Mouse (Mus musculus) Patski (cell line): ENCODE measurements around the gene Ap1m1. TPM values are rescaled to one million over a fixed set of nuclear protein-coding genes. Genes with fewer than 3 reads are reported as not detected.

Experiments used
- ATAC-seq: fragments of 100-300 bp; one replicate; pipeline ENCODE4 v1.8.0; 2021
- CTCF ChIA-PET: fragments of 350-600 bp; sonication (Branson Sonifier 250); formaldehyde crosslinking; loops from one replicate; lab custom pipeline; 2022; ENCODE audit warnings: inconsistent platforms; lab: Charles Lee
- POLR2A ChIA-PET: fragments of 350-600 bp; sonication (Branson Sonifier 250); formaldehyde crosslinking; loops from one replicate; lab custom pipeline; 2022; ENCODE audit warnings: antibody characterized with exemption, inconsistent platforms; lab: Charles Lee
- DNase-seq: peaks from one replicate; pipeline ENCODE4 v3.0.0-alpha.2; 2011; ENCODE audit warnings: low read depth, low spot score
- H3K27me3 ChIP-seq: fragments of 371-371 bp; one replicate; pipeline ENCODE4 v1.5.1; 2021
- CTCF ChIP-seq: fragments of 100-300 bp; IDR thresholded peaks from one replicate; pipeline ENCODE4 v1.5.1; 2021
- in situ Hi-C: fragments of 300-500 bp; cut with MboI; formaldehyde crosslinking; loops from 3 replicates; pipeline ENCODE4 v1.11.1; 2018; ENCODE audit warnings: low pct_unique_long_range_greater_than_20kb, mixed read lengths
- polyA plus RNA-seq: library from polyadenylated mRNA; unstranded; gene quantifications from one replicate; pipeline ENCODE4 v1.2.3, GENCODE M21; 2021

Gene Ap1m1
- polyA plus RNA-seq, 1 experiment from 2014 or later: 93.1 TPM

DNA sequence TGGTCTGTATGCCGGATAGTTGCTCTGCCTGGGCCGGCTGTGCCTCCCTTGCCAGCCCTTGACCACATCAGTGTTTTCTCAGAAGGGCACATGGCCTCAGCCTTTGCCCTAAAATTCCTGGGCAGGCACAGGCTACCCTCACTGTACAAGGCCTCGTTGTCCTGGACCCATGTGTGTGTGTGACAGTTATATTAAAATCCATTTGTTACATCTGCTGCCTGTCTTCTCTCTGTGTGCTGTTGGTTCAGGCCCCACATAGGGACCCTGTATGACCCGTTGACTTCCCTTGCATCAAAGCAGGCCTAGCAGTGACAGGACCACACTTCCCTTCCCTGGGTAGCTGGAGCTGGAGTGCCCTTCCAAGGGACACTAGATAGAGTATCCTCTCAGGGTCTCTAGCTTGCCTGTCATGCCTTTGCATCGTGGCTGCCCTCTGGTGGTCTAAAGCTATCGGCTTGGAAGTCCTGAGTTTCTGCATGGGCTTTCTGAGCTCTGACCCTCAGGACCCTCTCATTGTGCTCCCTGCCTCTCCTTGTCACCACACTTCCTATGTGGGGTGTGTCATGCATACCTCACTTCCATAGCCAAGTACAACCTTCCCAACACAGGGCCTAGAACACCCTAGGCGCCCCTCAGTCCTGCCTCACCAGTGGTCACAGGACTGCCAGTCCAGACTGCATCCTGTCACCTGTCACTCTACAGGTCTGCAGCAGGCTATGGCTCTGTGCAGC, 17.5 kb downstream of the Ap1m1 start:
- in situ Hi-C loops: no loop called here
- ATAC-seq: no peak
- ChIA-PET POLR2A (interaction anchor here (1.2 kb wide), 1 partner anchor 10 kb away, joined by 3 read pairs; no protein-coding TSS in a partner anchor), CTCF (no interaction called here)
- DNase-seq: no peak
- no peaks in the 10 kb centered on the region for H3K27me3 ChIP-seq
- TF ChIP-seq CTCF: no peak

DNA sequence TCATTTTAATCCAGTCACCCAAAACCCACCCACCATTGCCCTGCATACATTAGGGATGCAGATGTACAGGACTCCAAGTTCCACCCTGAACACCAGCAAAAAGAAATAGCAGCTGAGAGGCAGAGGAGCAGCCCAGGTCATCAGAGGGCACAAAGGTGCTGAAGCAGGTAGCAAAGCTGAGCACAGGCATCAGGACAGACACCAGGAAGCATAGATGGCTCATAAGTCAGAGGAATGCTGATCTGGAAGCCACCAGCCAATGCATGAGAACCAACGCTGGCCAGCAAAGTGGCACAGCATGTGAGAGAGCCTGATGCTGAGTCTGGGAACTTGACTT, 18.1 kb downstream of the Ap1m1 start:
- H3K27me3 ChIP-seq: no peaks in the 10 kb centered on the region
- in situ Hi-C loops: no loop called here
- ChIA-PET CTCF (no interaction called here), POLR2A (no interaction called here)
- no peak for TF ChIP-seq CTCF
- ATAC-seq (no peak), DNase-seq (no peak)

GRCm38 (mm10) chr8:72259862-72260261, 20.0 kb downstream of the Ap1m1 start:
- no peak for TF ChIP-seq CTCF
- ChIA-PET POLR2A (no interaction called here), CTCF (interaction anchor here (5.3 kb wide), 1 partner anchor 104 kb away, joined by 33 read pairs; no protein-coding TSS in a partner anchor)
- in situ Hi-C loops: no loop called here
- ATAC-seq: no peak
- H3K27me3 ChIP-seq: no peaks in the 10 kb centered on the region
- DNase-seq: no peak

GRCm38 (mm10) chr8:72260585-72260984, 20.8 kb downstream of the Ap1m1 start:
- in situ Hi-C loops: no loop called here
- ChIA-PET CTCF (interaction anchor here (1.6 to 5.3 kb wide), 4 partner anchors 103 to 221 kb away, joined by 3 to 33 read pairs (median 8); no protein-coding TSS in a partner anchor), POLR2A (no interaction called here)
- DNase-seq (no peak), ATAC-seq (no peak)
- no peaks in the 10 kb centered on the region for H3K27me3 ChIP-seq
- no peak for TF ChIP-seq CTCF

GRCm38 (mm10) chr8:72261019-72261418, 21.2 kb downstream of the Ap1m1 start:
- in situ Hi-C loops: no loop called here
- DNase-seq: no peak

DNA sequence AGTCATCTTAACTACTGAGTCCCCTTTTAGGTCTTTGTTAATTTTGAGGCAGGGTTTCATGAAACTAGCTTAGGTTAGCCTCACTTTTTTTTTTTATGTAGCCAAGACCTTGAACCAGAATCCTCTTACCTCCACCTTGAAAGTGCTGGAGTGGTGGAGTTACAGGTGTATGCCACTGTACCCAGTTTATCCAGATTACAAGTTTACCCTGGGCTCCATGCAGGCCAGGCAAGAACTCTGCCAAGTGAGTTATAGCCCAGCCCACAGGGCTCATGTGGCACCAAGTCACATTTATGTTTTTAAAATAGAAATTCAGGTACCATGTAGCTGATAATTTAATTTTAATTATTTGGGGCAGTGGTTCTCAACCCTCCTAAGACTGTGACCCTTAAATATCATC, 21.6 kb downstream of the Ap1m1 start:
- H3K27me3 ChIP-seq: no peaks in the 10 kb centered on the region
- in situ Hi-C loops: no loop called here
- TF ChIP-seq CTCF: no peak
- CTCF ChIA-PET: interaction anchor here (0.8 to 5.3 kb wide), 7 partner anchors 8 to 220 kb away, joined by 3 to 33 read pairs (median 3); no protein-coding TSS in a partner anchor
- POLR2A ChIA-PET: no interaction called here
- ATAC-seq (no peak), DNase-seq (no peak)

More at GRCm38 (mm10) chr8:72261019-72261418, 21.2 kb downstream of the Ap1m1 start:
- peak; percentile 72 for TF ChIP-seq CTCF
- ATAC-seq: no peak
- no peaks in the 10 kb centered on the region for H3K27me3 ChIP-seq
- POLR2A ChIA-PET: no interaction called here
- CTCF ChIA-PET: interaction anchor here (0.8 to 5.3 kb wide), 7 partner anchors 8 to 221 kb away, joined by 3 to 33 read pairs (median 3); no protein-coding TSS in a partner anchor

DNA sequence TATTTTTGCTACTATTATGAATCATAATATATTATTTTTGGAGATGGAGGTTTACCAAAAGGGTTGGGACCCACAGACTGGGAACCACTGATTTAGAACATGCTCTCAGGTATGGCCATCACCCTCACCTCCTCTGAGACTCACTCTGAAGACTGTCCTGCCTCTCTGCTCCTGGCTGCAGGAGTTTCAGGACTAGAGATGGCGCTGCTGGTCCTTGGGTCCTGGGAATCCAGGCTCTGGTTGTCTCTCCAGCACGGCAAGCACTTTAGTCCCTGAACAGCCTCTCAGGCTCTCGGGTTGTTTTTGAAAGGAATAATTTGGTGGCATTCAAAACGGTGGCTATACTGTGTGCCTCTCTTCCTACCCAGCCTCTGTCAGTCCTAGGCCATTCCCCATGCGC, 22.1 kb downstream of the Ap1m1 start:
- DNase-seq: no peak
- ATAC-seq: no peak
- TF ChIP-seq CTCF: peak; percentile 32
- in situ Hi-C loops: no loop called here
- ChIA-PET CTCF (interaction anchor here (0.7 to 5.3 kb wide), 9 partner anchors 8 to 220 kb away, joined by 3 to 33 read pairs (median 3); no protein-coding TSS in a partner anchor), POLR2A (no interaction called here)
- no peaks in the 10 kb centered on the region for H3K27me3 ChIP-seq

GRCm38 (mm10) chr8:72262756-72263155, 22.9 kb downstream of the Ap1m1 start:
- no peaks in the 10 kb centered on the region for H3K27me3 ChIP-seq
- TF ChIP-seq CTCF: no peak
- in situ Hi-C loops: no loop called here
- ATAC-seq (no peak), DNase-seq (no peak)
- ChIA-PET POLR2A (interaction anchor here (0.6 kb wide), 1 partner anchor 311 kb away, joined by 3 read pairs; no protein-coding TSS in a partner anchor), CTCF (interaction anchor here (0.7 to 5.3 kb wide), 5 partner anchors 8 to 105 kb away, joined by 3 to 33 read pairs (median 4); no protein-coding TSS in a partner anchor)

DNA sequence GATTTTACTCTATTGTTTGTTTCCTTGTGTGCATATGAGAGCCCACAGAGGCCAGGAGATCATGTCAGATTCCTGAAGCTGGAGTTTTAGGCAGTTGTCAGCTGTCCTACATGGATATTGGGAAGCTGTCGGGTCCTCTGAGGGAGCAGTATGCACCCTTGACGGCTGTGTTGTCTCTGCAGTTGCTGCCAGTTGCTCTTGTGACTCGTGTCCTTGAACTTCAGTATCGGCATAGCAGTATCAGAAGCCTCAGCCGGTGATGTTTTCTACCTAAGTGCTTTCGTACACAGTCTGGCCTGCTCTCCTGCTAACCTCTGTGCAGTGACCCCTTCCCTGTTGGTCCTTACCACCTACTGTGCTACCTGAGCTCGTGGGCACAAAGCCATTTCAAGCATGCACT, 23.6 kb downstream of the Ap1m1 start:
- POLR2A ChIA-PET: interaction anchor here (0.6 kb wide), 1 partner anchor 310 kb away, joined by 3 read pairs; no protein-coding TSS in a partner anchor
- no peak for DNase-seq
- no peak for TF ChIP-seq CTCF
- H3K27me3 ChIP-seq: no peaks in the 10 kb centered on the region
- CTCF ChIA-PET: interaction anchor here (0.6 to 5.3 kb wide), 3 partner anchors 27 to 101 kb away, joined by 3 to 33 read pairs (median 3); no protein-coding TSS in a partner anchor
- in situ Hi-C loops: no loop called here
- no peak for ATAC-seq

DNA sequence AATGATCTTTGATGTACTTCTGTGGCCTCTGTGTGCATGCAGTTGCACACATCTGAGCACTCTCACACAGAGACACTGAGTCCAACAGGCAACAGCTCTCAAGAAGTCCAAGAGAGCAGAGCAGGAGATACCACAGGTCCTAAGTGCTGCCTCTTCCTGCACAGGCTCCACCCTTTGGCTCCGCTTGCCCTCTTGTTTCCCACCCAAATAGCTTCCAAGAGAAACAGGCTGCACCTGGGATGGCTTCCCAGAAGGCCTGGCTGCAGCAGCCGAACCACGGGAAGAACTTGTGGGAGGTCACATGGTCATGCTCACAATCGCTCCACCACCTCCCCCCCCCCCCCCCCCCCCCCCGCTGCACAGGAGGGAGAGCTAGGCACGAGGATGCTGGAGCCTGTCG, 25.5 kb downstream of the Ap1m1 start:
- no peak for TF ChIP-seq CTCF
- ChIA-PET POLR2A (no interaction called here), CTCF (no interaction called here)
- DNase-seq: no peak
- no peak for ATAC-seq
- no peaks in the 10 kb centered on the region for H3K27me3 ChIP-seq
- in situ Hi-C loops: loop anchor here (5.0 kb wide), 1 partner anchor 102 kb away; no protein-coding TSS in a partner anchor

GRCm38 (mm10) chr8:72266671-72267070, 26.9 kb downstream of the Ap1m1 start:
- CTCF ChIA-PET: no interaction called here
- no peak for TF ChIP-seq CTCF
- ATAC-seq (no peak), DNase-seq (no peak)
- H3K27me3 ChIP-seq: no peaks in the 10 kb centered on the region
- POLR2A ChIA-PET: interaction anchor here (0.6 to 0.7 kb wide), 2 partner anchors 132 to 969 kb away, joined by 3 to 5 read pairs; no protein-coding TSS in a partner anchor
- in situ Hi-C loops: loop anchor here (5.0 kb wide), 1 partner anchor 101 kb away; no protein-coding TSS in a partner anchor
